Mouse (Mus musculus) CH12.LX (cell line): ENCODE results near the gene Gm20388. TPM values are rescaled to one million over a fixed set of nuclear protein-coding genes. Genes with fewer than 3 reads are reported as not detected.

Experiments used
- DNase-seq: peaks from one replicate; pipeline ENCODE4 v3.0.0-alpha.2; 2013; ENCODE audit errors: extremely low read depth
- H3K27ac ChIP-seq: 2 replicates; pipeline ENCODE4 v1.5.1; 2012; ENCODE audit warnings: low read depth, mild to moderate bottlenecking, control low read depth, moderate library complexity; ENCODE audit not compliant: insufficient read depth
- H3K27me3 ChIP-seq: replicated peaks from 2 replicates; pipeline ENCODE3; 2012; ENCODE audit warnings: inconsistent platforms
- H3K36me3 ChIP-seq, 2 experiments: replicated peaks in 1 of 2; 2 replicates each; pipeline versions ENCODE3 to v1.6.1; 2012; ENCODE audit warnings: inconsistent platforms in 1 of 2, low read length in 1 of 2, mild to moderate bottlenecking in 1 of 2, mixed read lengths in 1 of 2, moderate library complexity in 1 of 2; ENCODE audit not compliant: control insufficient read depth in 1 of 2, insufficient read depth in 1 of 2
- H3K4me1 ChIP-seq, 2 experiments: 2 replicates each; pipeline ENCODE4 v1.6.1; 2012; ENCODE audit warnings: inconsistent platforms in 1 of 2, moderate library complexity in 1 of 2; ENCODE audit not compliant: insufficient read depth in 2 of 2, control insufficient read depth in 1 of 2
- H3K4me2 ChIP-seq: 2 replicates; pipeline ENCODE4 v1.6.1; 2012; ENCODE audit warnings: low read depth, mild to moderate bottlenecking, control low read depth; ENCODE audit not compliant: poor library complexity, insufficient read depth, severe bottlenecking
- H3K4me3 ChIP-seq, 3 experiments: fragments of 150-350 bp in 1 of 3; sonication (generic) in 1 of 3; replicated peaks in 1 of 3; 2 replicates each; pipeline versions ENCODE3 to v1.5.1; 2011 to 2012; ENCODE audit warnings: low read depth in 2 of 3, low read length in 2 of 3, mild to moderate bottlenecking in 2 of 3, moderate library complexity in 2 of 3, control low read depth in 1 of 3, improper control_type of control experiment in 1 of 3, inconsistent platforms in 1 of 3, mixed read lengths in 1 of 3; ENCODE audit not compliant: poor library complexity in 1 of 3
- H3K79me2 ChIP-seq: replicated peaks from 2 replicates; pipeline ENCODE4 v1.6.1; 2012; ENCODE audit warnings: mild to moderate bottlenecking, moderate library complexity; ENCODE audit not compliant: control insufficient read depth, poor library complexity, insufficient read depth, severe bottlenecking; ENCODE audit errors: extremely low read depth
- H3K9ac ChIP-seq: 2 replicates; pipeline ENCODE4 v1.6.1; 2012; ENCODE audit warnings: low read depth, mild to moderate bottlenecking, control low read depth, moderate library complexity; ENCODE audit not compliant: insufficient read depth
- H3K9me3 ChIP-seq: replicated peaks from 2 replicates; pipeline ENCODE3; 2012; ENCODE audit warnings: low read length, inconsistent platforms, mixed read lengths
- BHLHE40 ChIP-seq: IDR thresholded peaks from 2 replicates; pipeline ENCODE4 v1.6.1; 2011; ENCODE audit warnings: mild to moderate bottlenecking, low read depth, low read length, improper control_type of control experiment
- E2F4 ChIP-seq: IDR thresholded peaks from 2 replicates; pipeline ENCODE4 v1.6.1; 2011; ENCODE audit warnings: low read depth, low read length, improper control_type of control experiment; ENCODE audit not compliant: insufficient replicate concordance
- ELF1 ChIP-seq: IDR thresholded peaks from 2 replicates; pipeline ENCODE4 v1.6.1; 2014; ENCODE audit warnings: low read depth, mild to moderate bottlenecking, inconsistent platforms, low read length, improper control_type of control experiment
- EP300 ChIP-seq: IDR thresholded peaks from 2 replicates; pipeline ENCODE4 v1.6.1; 2011; ENCODE audit warnings: low read length, improper control_type of control experiment
- ETS1 ChIP-seq: conservative IDR thresholded peaks from 2 replicates; pipeline ENCODE4 v1.6.1; 2012; ENCODE audit warnings: low read depth, mild to moderate bottlenecking, inconsistent platforms, low read length, improper control_type of control experiment, moderate library complexity
- GABPA ChIP-seq: IDR thresholded peaks from 2 replicates; pipeline ENCODE4 v1.6.1; 2012; ENCODE audit warnings: low read depth, low read length, improper control_type of control experiment, inconsistent platforms; ENCODE audit not compliant: insufficient replicate concordance
- HCFC1 ChIP-seq: IDR thresholded peaks from 2 replicates; pipeline ENCODE4 v1.6.1; 2012; ENCODE audit warnings: low read depth, mild to moderate bottlenecking, inconsistent platforms, low read length, improper control_type of control experiment
- IRF4 ChIP-seq: IDR thresholded peaks from 2 replicates; pipeline ENCODE4 v1.6.1; 2014; ENCODE audit warnings: low read depth, mild to moderate bottlenecking, inconsistent platforms, low read length, improper control_type of control experiment
- KAT2A ChIP-seq: IDR thresholded peaks from 2 replicates; pipeline ENCODE4 v1.6.1; 2012; ENCODE audit warnings: low read length, improper control_type of control experiment, inconsistent platforms; ENCODE audit not compliant: insufficient replicate concordance
- MAX ChIP-seq: IDR thresholded peaks from 2 replicates; pipeline ENCODE4 v1.6.1; 2011; ENCODE audit warnings: low read length, improper control_type of control experiment
- MEF2A ChIP-seq: IDR thresholded peaks from 2 replicates; pipeline ENCODE4 v1.6.1; 2014; ENCODE audit warnings: low read depth, mild to moderate bottlenecking, inconsistent platforms, low read length, improper control_type of control experiment, borderline replicate concordance
- PAX5 ChIP-seq: IDR thresholded peaks from 2 replicates; pipeline ENCODE4 v1.6.1; 2012; ENCODE audit warnings: low read length, inconsistent platforms, mixed read lengths
- RCOR1 ChIP-seq: conservative IDR thresholded peaks from 2 replicates; pipeline ENCODE4 v1.6.1; 2012; ENCODE audit warnings: low read depth, mild to moderate bottlenecking, inconsistent platforms, low read length, improper control_type of control experiment
- SMC3 ChIP-seq: IDR thresholded peaks from 2 replicates; pipeline ENCODE4 v1.6.1; 2011; ENCODE audit warnings: low read depth, low read length, improper control_type of control experiment
- TBP ChIP-seq: conservative IDR thresholded peaks from 2 replicates; pipeline ENCODE4 v1.6.1; 2011; ENCODE audit warnings: low read depth, low read length, improper control_type of control experiment
- TCF12 ChIP-seq: IDR thresholded peaks from 2 replicates; pipeline ENCODE4 v1.6.1; 2014; ENCODE audit warnings: low read depth, mild to moderate bottlenecking, inconsistent platforms, low read length, improper control_type of control experiment
- UBTF ChIP-seq: IDR thresholded peaks from 2 replicates; pipeline ENCODE4 v1.6.1; 2012; ENCODE audit warnings: low read depth, mild to moderate bottlenecking, inconsistent platforms, low read length, improper control_type of control experiment, moderate library complexity
- ZNF384 ChIP-seq: IDR thresholded peaks from 2 replicates; pipeline ENCODE4 v1.6.1; 2012; ENCODE audit warnings: low read depth, low read length, improper control_type of control experiment, inconsistent platforms
- dilution Hi-C: fragments of 300-500 bp; cut with MboI; formaldehyde crosslinking; loops from 2 replicates; pipeline ENCODE4 v1.14.3; 2020; ENCODE audit warnings: low sequenced_read_pairs; ENCODE audit not compliant: extremely low pct_unique_long_range_greater_than_20kb, extremely low pct_ligation_motif_present
- in situ Hi-C: fragments of 300-500 bp; cut with MboI; formaldehyde crosslinking; loops from 3 replicates; pipeline ENCODE4 v1.14.3; 2019; ENCODE audit warnings: low sequenced_read_pairs, low pct_ligation_motif_present, low pct_unique_long_range_greater_than_20kb, mixed read lengths
- polyA plus RNA-seq: library from polyadenylated mRNA; unstranded; fragments of >175 nt; gene quantifications from 2 replicates; pipeline ENCODE4 v1.2.1, GENCODE M21; 2012; ENCODE audit warnings: low read depth; ENCODE audit not compliant: insufficient read length
- total RNA-seq, 2 experiments: library from RNA; depleted of rRNA; stranded (reverse); fragments of 300-350 nt in 1 of 2; fragments of >200 nt in 1 of 2; gene quantifications; 2 replicates each; pipeline ENCODE4 v1.2.3; 2012 to 2014

Gene Gm20388
- total and polyA plus RNA-seq, 3 experiments, result 14.8 to 26.3 (median 22.2) TPM

- H3K4me1 ChIP-seq, result peaks cover 21 to 44% of the 10 kb centered on the region in 2 experiments
- dilution Hi-C loops, result no loop called here
- no peak for DNase-seq
- no peaks in the 10 kb centered on the region for H3K79me2 ChIP-seq
- no peaks in the 10 kb centered on the region for H3K9me3 ChIP-seq
- no peak overlapping the region for H3K27ac ChIP-seq
- H3K4me3 ChIP-seq, result no peak overlapping the region
- in situ Hi-C loops, result no loop called here
- H3K36me3 ChIP-seq, result no peaks in the 10 kb centered on the region
- no peak overlapping the region for H3K9ac ChIP-seq
- no peak overlapping the region for H3K4me2 ChIP-seq
- peaks cover 15% of the 10 kb centered on the region for H3K27me3 ChIP-seq
- TF ChIP-seq RCOR1, result no peak
- TF ChIP-seq EP300, result no peak
- no peak for TF ChIP-seq E2F4
- TF ChIP-seq ELF1, result no peak
- TF ChIP-seq HCFC1, result no peak
- TF ChIP-seq GABPA, result no peak
- TF ChIP-seq PAX5, result no peak
- no peak for TF ChIP-seq ETS1
- TF ChIP-seq SMC3, result no peak
- TF ChIP-seq TBP, result no peak
- no peak for TF ChIP-seq IRF4
- TF ChIP-seq MAX, result no peak
- no peak for TF ChIP-seq ZNF384
These were observed 858.0 kb downstream of the Gm20388 start for GRCm38 (mm10) chr8:120768454-120769218.

- Histone ChIP-seq H3K9ac (no peak overlapping the region), H3K4me1 (peaks cover 11 to 55% of the 10 kb centered on the region in 2 experiments), H3K27me3 (peaks cover 19% of the 10 kb centered on the region), H3K36me3 (no peaks in the 10 kb centered on the region), H3K4me2 (no peak overlapping the region), H3K9me3 (peaks cover 3% of the 10 kb centered on the region), H3K27ac (no peak overlapping the region), H3K79me2 (no peaks in the 10 kb centered on the region), H3K4me3 (no peak overlapping the region)
- TF ChIP-seq KAT2A (no peak), PAX5 (no peak), BHLHE40 (peak; percentile 52; the same call in 1 of the 2 replicates), EP300 (peak; percentile 83), MEF2A (peak; percentile 78), ETS1 (peak; percentile 49), TCF12 (peak; percentile 96), UBTF (no peak), IRF4 (peak; percentile 49; the same call in 1 of the 2 replicates)
- DNase-seq, result no peak
- in situ Hi-C loops (no loop called here), dilution Hi-C loops (no loop called here)
These were observed 866.5 kb downstream of the Gm20388 start for GRCm38 (mm10) chr8:120777184-120777583.
